ENCODE assay signal across 27 mouse cellular contexts in the genomic region with DNA sequence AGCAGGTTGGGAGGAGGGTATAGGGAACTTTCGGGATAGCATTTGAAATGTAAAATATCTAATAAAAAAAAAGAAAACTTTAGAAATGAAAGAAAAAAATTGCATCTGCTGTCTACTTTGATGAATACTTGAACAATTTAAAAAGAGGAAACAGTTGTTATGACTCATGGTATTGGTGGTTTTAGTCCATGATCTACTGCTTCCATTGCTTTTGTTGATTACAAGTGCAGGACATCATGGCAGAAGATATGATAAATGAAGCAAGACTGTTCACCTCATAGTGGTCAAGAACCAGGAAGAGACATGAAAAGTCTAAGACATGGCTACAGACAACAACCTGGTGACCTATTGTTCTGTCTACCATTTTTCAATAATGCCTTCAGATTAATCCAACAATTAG.
DNase-seq lines count a peak whose midpoint lies in the region; ATAC-seq and TF ChIP-seq lines count a peak whose summit lies in the region.
"Had no signal": no experiment of that assay in that cellular context is flagged by ENCODE, and none has a peak within 500 bp of the region (broad histone marks: within the 10 kb centered on the region; RNA-seq: fewer than 3 reads in every experiment).

No protein-coding gene starts in this region.

- peak; percentile 36; the same call in 1 of the 2 replicates for ATAC-seq in common myeloid progenitor, adult 5-6 weeks (replicated peaks; ENCODE audit: low read depth, poor library complexity, severe bottlenecking)
- ATAC-seq in megakaryocyte progenitor cell, adult 5-6 weeks (replicated peaks; ENCODE audit: poor library complexity), result peak; percentile 68; the same call in 1 of the 2 replicates
- no peak for ATAC-seq in inflammation-experienced regulatory T-cells, adult 6 months
- ATAC-seq in forebrain, embryonic 11.5 days (replicated peaks; ENCODE audit: low FRiP score), result no peak
- ATAC-seq: activated CD4-positive, CD25-positive, alpha-beta regulatory T cell, adult 4 months; forebrain, embryonic 14.5 days; forebrain, postnatal 0 days; hindbrain, postnatal 0 days; intestine, postnatal 0 days had no signal

- no peak overlapping the region for H3K9ac ChIP-seq in MEL (ENCODE audit: control insufficient read depth, low read depth, low read length, poor library complexity, severe bottlenecking)
- H3K9ac ChIP-seq in forebrain, embryonic 11.5 days (ENCODE audit: low read length), result no peak overlapping the region
- H3K9ac ChIP-seq: forebrain, postnatal 0 days; heart, embryonic 12.5 days; heart, embryonic 15.5 days; hindbrain, embryonic 14.5 days had no signal

- no peak overlapping the region for H3K27ac ChIP-seq in MEL (ENCODE audit: control insufficient read depth, low read depth, low read length)
- no peak overlapping the region for H3K27ac ChIP-seq in forebrain, embryonic 11.5 days (ENCODE audit: low read depth, low read length)
- H3K27ac ChIP-seq: forebrain, embryonic 10.5 days; heart, embryonic 15.5 days; hindbrain, embryonic 10.5 days; hindbrain, embryonic 14.5 days; hindbrain, postnatal 0 days had no signal

- TF ChIP-seq EP300 in MEL (IDR thresholded peaks at IDR 0.05; ENCODE audit: low read depth in 1 of 2, low read length in 2 of 2), result peak; percentile 64 to 82

- no peaks in the 10 kb centered on the region for H3K9me3 ChIP-seq in MEL (replicated peaks; ENCODE audit: insufficient read depth, low read length)
- no peaks in the 10 kb centered on the region for H3K9me3 ChIP-seq in forebrain, embryonic 11.5 days (ENCODE audit: control insufficient read depth, low read length)
- H3K9me3 ChIP-seq: forebrain, embryonic 10.5 days; heart, embryonic 12.5 days; heart, embryonic 15.5 days; hindbrain, embryonic 10.5 days had no signal

- TF ChIP-seq POLR2A in MEL (IDR thresholded peaks at IDR 0.05; ENCODE audit: control insufficient read depth in 1 of 2, insufficient read depth in 1 of 2, low read depth in 1 of 2, low read length in 2 of 2, poor library complexity in 1 of 2), result no peak

- 90% methylated on average over 1 of the region's 1 CpGs for WGBS in forebrain, embryonic 11.5 days

- H3K4me2 ChIP-seq in forebrain, embryonic 11.5 days (ENCODE audit: low read depth, low read length, severe bottlenecking), result no peak overlapping the region
- H3K4me2 ChIP-seq: heart, embryonic 12.5 days; heart, embryonic 15.5 days; hindbrain, embryonic 14.5 days had no signal

- H3K27me3 ChIP-seq in MEL (ENCODE audit: control insufficient read depth in 1 of 2, insufficient read depth in 2 of 2, low read length in 2 of 2), result no peaks in the 10 kb centered on the region
- H3K27me3 ChIP-seq in forebrain, embryonic 11.5 days (ENCODE audit: control insufficient read depth, insufficient read depth, low read length), result no peaks in the 10 kb centered on the region
- H3K27me3 ChIP-seq: heart, embryonic 12.5 days; heart, embryonic 15.5 days had no signal

- no peak for TF ChIP-seq CTCF in MEL (IDR thresholded peaks at IDR 0.05 in 2 of 3, conservative IDR thresholded peaks at IDR 0.05 in 1 of 3; ENCODE audit: control insufficient read depth in 1 of 3, insufficient read depth in 1 of 3, low read depth in 2 of 3, low read length in 3 of 3, poor library complexity in 1 of 3, severe bottlenecking in 1 of 3)

- DNase-seq in MEL (ENCODE audit: low read depth, low spot score), result peak; percentile 67
- no peak for DNase-seq in kidney, postnatal 14 days
- DNase-seq in forebrain, embryonic 11.5 days (ENCODE audit: low spot score), result no peak
- DNase-seq: adrenal gland, postnatal 10 days; adrenal gland, postnatal 36 days; cerebellum, adult 11 months; cerebellum, adult 2 months; cerebellum, adult 9-11 months; cerebellum, postnatal 25 days; forebrain, postnatal 0 days; gastrocnemius, postnatal 10 days; heart, adult 18-20 months; heart, postnatal 10 days; heart, postnatal 36 days; kidney, adult 2 months had no signal

- TF ChIP-seq RAD21 in MEL (IDR thresholded peaks at IDR 0.05; ENCODE audit: low read depth, low read length), result no peak

- H3K36me3 ChIP-seq in MEL (ENCODE audit: control insufficient read depth in 1 of 2, insufficient read depth in 2 of 2, low read length in 2 of 2), result peaks cover 0 to 6% of the 10 kb centered on the region in 2 experiments; a peak in 2 of 4 replicates
- no peaks in the 10 kb centered on the region for H3K36me3 ChIP-seq in forebrain, embryonic 11.5 days (ENCODE audit: control insufficient read depth, insufficient read depth, low read length)
- H3K36me3 ChIP-seq: forebrain, embryonic 10.5 days; heart, embryonic 12.5 days; heart, embryonic 15.5 days; hindbrain, embryonic 10.5 days had no signal

- H3K4me3 ChIP-seq in MEL (ENCODE audit: control insufficient read depth in 1 of 2, insufficient read depth in 1 of 2, low read depth in 2 of 2, low read length in 2 of 2), result no peak overlapping the region
- H3K4me3 ChIP-seq in forebrain, embryonic 11.5 days (ENCODE audit: low read depth, low read length), result no peak overlapping the region
- H3K4me3 ChIP-seq: forebrain, embryonic 10.5 days; heart, embryonic 12.5 days; heart, embryonic 15.5 days; hindbrain, embryonic 10.5 days had no signal

- no peaks in the 10 kb centered on the region for H3K79me2 ChIP-seq in MEL (ENCODE audit: control insufficient read depth, insufficient read depth, low read length, poor library complexity)

- H3K4me1 ChIP-seq in MEL (ENCODE audit: control insufficient read depth in 1 of 2, insufficient read depth in 2 of 2, low read length in 2 of 2), result no peaks in the 10 kb centered on the region; a peak in 2 of 4 replicates
- no peaks in the 10 kb centered on the region for H3K4me1 ChIP-seq in forebrain, embryonic 11.5 days (replicated peaks; ENCODE audit: control insufficient read depth, insufficient read depth, low read length)
- H3K4me1 ChIP-seq: forebrain, embryonic 10.5 days; heart, embryonic 12.5 days; heart, embryonic 15.5 days; hindbrain, embryonic 10.5 days had no signal

TF ChIP-seq in MEL, 35 proteins besides CTCF, POLR2A, EP300 and RAD21:
- TF ChIP-seq GATA1 (IDR thresholded peaks at IDR 0.05; ENCODE audit: low read depth, low read length) (0 out of 2 replicates have a peak, but pooled peaks have one; percentile 44), JUND (IDR thresholded peaks at IDR 0.05; ENCODE audit: low read depth, low read length) (0 out of 2 replicates have a peak, but pooled peaks have one; percentile 31), TAL1 (IDR thresholded peaks at IDR 0.05; ENCODE audit: low read length) (peak; percentile 25; the same call in 1 of the 2 replicates), TCF12 (IDR thresholded peaks at IDR 0.05; ENCODE audit: low read depth, low read length) (0 out of 2 replicates have a peak, but pooled peaks have one; percentile 15), RCOR1 (IDR thresholded peaks at IDR 0.05; ENCODE audit: low read depth, low read length) (no peak), ETS1 (IDR thresholded peaks at IDR 0.05; ENCODE audit: low read depth, low read length) (peak; percentile 39; the same call in 1 of the 2 replicates), MAFK (IDR thresholded peaks at IDR 0.05; ENCODE audit: borderline replicate concordance, low read depth, low read length) (no peak), USF2 (IDR thresholded peaks at IDR 0.05; ENCODE audit: borderline replicate concordance in 1 of 2, insufficient read depth in 1 of 2, low read depth in 1 of 2, low read length in 2 of 2) (no peak)

Comparison
In these comparisons a context has a peak if more than half of its experiments do, and no peak if none do; other contexts are left out.
1. ATAC-seq: peak in common myeloid progenitor, adult 5-6 weeks (single experiment) and megakaryocyte progenitor cell, adult 5-6 weeks (single experiment); none in inflammation-experienced regulatory T-cells, adult 6 months (single experiment) and forebrain, embryonic 11.5 days (single experiment).